Mouse (Mus musculus) heart, postnatal 0 days (tissue): Measurements from ENCODE around the gene Cpa4.

Source experiments
- CTCF ChIP-seq: IDR thresholded peaks from 2 replicates; pipeline ENCODE4 v1.5.1; 2016; ENCODE audit warnings: antibody characterized with exemption, control low read depth, low read depth
- EP300 ChIP-seq: IDR thresholded peaks from 2 replicates; pipeline ENCODE4 v1.6.1; 2016; ENCODE audit warnings: antibody characterized with exemption, low read depth

DNA sequence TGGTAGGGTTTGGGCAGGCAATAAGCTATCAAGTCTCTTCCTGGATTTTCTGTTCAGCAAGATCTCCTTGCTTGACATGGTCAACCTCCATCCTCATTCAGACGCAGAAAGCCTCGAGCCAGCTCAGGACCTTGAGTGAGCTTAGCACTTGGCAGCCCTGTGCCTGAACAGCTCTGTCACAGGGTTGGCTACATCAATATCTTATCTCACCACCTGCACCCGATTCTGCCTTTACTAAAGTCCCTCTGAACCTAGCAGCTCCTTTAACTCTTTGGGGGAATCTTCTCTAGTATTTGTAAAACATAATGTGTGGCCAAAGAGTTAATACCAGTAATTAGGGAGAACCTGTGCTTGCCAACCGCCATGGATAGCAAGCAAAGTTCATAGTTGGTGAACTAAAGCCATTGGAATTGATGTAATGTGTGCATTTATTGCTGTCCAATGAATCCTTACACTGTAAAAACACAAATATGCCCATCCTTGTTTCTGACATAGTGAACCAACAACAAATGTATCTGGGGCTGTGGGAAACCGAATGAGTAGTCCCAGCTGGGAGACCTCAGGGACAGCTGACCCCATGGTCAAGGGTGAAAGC lies 70.6 kb downstream of the Cpa4 start, which contains the start of gene Cpa1:
- TF ChIP-seq CTCF (no peak), EP300 (no peak)
